Mouse (Mus musculus) C2C12 (cell line): Measurements from ENCODE around the gene Dpp8.

Experiments
- CEBPB ChIP-seq: IDR thresholded peaks from one replicate; pipeline ENCODE4 v1.6.1; 2011; ENCODE audit warnings: low read depth, mild to moderate bottlenecking, control low read depth, moderate library complexity
- CTCF ChIP-seq: IDR thresholded peaks from one replicate; pipeline ENCODE4 v1.5.1; 2011; ENCODE audit not compliant: control insufficient read depth, insufficient read depth, insufficient read length
- FOSL1 ChIP-seq: IDR thresholded peaks from one replicate; pipeline ENCODE4 v1.8.0; 2011; ENCODE audit warnings: mild to moderate bottlenecking, low read length; ENCODE audit not compliant: poor library complexity, insufficient read depth, severe bottlenecking
- MAX ChIP-seq: IDR thresholded peaks from one replicate; pipeline ENCODE4 v1.6.1; 2011; ENCODE audit warnings: mild to moderate bottlenecking, control low read depth
- MYOD1 ChIP-seq: IDR thresholded peaks from one replicate; pipeline ENCODE4 v1.6.1; 2011; ENCODE audit warnings: low read depth; ENCODE audit not compliant: control insufficient read depth, insufficient read length
- MYOG ChIP-seq: IDR thresholded peaks from one replicate; pipeline ENCODE4 v1.6.1; 2011; ENCODE audit not compliant: control insufficient read depth, insufficient read length; ENCODE audit errors: extremely low read depth
- USF1 ChIP-seq: IDR thresholded peaks from one replicate; pipeline ENCODE4 v1.6.1; 2011; ENCODE audit warnings: low read depth, mild to moderate bottlenecking, control low read depth, moderate library complexity

GRCm38 (mm10) chr9:65021887-65022579 lies 10.2 kb upstream of the Dpp8 start:
- no peak for TF ChIP-seq CTCF
- no peak for TF ChIP-seq FOSL1
- no peak for TF ChIP-seq MYOD1
- TF ChIP-seq CEBPB: no peak
- TF ChIP-seq MAX: no peak
- no peak for TF ChIP-seq USF1
- TF ChIP-seq MYOG: no peak
